Mouse (Mus musculus) lung, postnatal 0 days (tissue): ENCODE results near the gene Snx9. TPM values are rescaled to one million over a fixed set of nuclear protein-coding genes. Genes with fewer than 3 reads are reported as not detected.

Experiments
- ATAC-seq: fragments of 200-750 bp; cut with Nextera tagmentation; 2 replicates; pipeline ENCODE4 v1.8.0; 2017; ENCODE audit warnings: moderate library complexity
- DNase-seq: peaks from one replicate; pipeline ENCODE4 v3.0.0-alpha.2; 2016; ENCODE audit warnings: low spot score
- H3K27ac ChIP-seq: fragments of 300-500 bp; sonication (generic); 2 replicates; pipeline ENCODE4 v1.5.1; 2014; ENCODE audit warnings: antibody characterized with exemption, mild to moderate bottlenecking, low read length, mixed read lengths
- H3K27me3 ChIP-seq: fragments of 300-500 bp; sonication (generic); replicated peaks from 2 replicates; pipeline ENCODE4 v1.6.1; 2014; ENCODE audit warnings: low read length, mixed read lengths; ENCODE audit not compliant: insufficient read depth
- H3K36me3 ChIP-seq: fragments of 300-500 bp; sonication (generic); 2 replicates; pipeline ENCODE4 v1.6.1; 2014; ENCODE audit warnings: low read length, mixed read lengths; ENCODE audit not compliant: insufficient read depth
- H3K4me1 ChIP-seq: fragments of 300-500 bp; sonication (generic); 2 replicates; pipeline ENCODE4 v1.6.1; 2014; ENCODE audit warnings: antibody characterized with exemption, low read depth, low read length, mixed read lengths; ENCODE audit not compliant: insufficient read depth
- H3K4me2 ChIP-seq: fragments of 300-500 bp; sonication (generic); replicated peaks from 2 replicates; pipeline ENCODE4 v1.6.1; 2014; ENCODE audit warnings: low read depth, mild to moderate bottlenecking, low read length, moderate library complexity, mixed read lengths
- H3K4me3 ChIP-seq: fragments of 300-500 bp; sonication (generic); 2 replicates; pipeline ENCODE4 v1.5.1; 2014; ENCODE audit warnings: low read depth, low read length
- H3K9ac ChIP-seq: fragments of 300-500 bp; sonication (generic); replicated peaks from 2 replicates; pipeline ENCODE4 v1.6.1; 2014; ENCODE audit warnings: low read depth, mild to moderate bottlenecking
- H3K9me3 ChIP-seq: fragments of 300-500 bp; sonication (generic); 2 replicates; pipeline ENCODE4 v1.6.1; 2016; ENCODE audit warnings: low read length, mixed read lengths
- CTCF ChIP-seq: IDR thresholded peaks from 2 replicates; pipeline ENCODE4 v1.5.1; 2016; ENCODE audit warnings: antibody characterized with exemption, mild to moderate bottlenecking
- EP300 ChIP-seq: IDR thresholded peaks from 2 replicates; pipeline ENCODE4 v1.6.1; 2016; ENCODE audit warnings: antibody characterized with exemption, mild to moderate bottlenecking, control low read depth
- WGBS: fragments of 180-500 bp; shearing (Covaris S2); extraction: QIAGEN DNeasy Blood & Tissue Kit; methylation state at CpG from one replicate; pipeline ENCODE4 v1.1.7; 2014; 5-methylcytosine and 5-hydroxymethylcytosine counted together
- polyA plus RNA-seq: library from polyadenylated mRNA; unstranded; fragments of >200 nt; fragmentation: Nextera tagmentation; extraction: Ambion mirVana; gene quantifications from 2 replicates; pipeline ENCODE4 v1.2.1, GENCODE M21; 2015

The Snx9 gene
- polyA plus RNA-seq, 1 experiment from 2014 or later, result 26.3 TPM

DNA sequence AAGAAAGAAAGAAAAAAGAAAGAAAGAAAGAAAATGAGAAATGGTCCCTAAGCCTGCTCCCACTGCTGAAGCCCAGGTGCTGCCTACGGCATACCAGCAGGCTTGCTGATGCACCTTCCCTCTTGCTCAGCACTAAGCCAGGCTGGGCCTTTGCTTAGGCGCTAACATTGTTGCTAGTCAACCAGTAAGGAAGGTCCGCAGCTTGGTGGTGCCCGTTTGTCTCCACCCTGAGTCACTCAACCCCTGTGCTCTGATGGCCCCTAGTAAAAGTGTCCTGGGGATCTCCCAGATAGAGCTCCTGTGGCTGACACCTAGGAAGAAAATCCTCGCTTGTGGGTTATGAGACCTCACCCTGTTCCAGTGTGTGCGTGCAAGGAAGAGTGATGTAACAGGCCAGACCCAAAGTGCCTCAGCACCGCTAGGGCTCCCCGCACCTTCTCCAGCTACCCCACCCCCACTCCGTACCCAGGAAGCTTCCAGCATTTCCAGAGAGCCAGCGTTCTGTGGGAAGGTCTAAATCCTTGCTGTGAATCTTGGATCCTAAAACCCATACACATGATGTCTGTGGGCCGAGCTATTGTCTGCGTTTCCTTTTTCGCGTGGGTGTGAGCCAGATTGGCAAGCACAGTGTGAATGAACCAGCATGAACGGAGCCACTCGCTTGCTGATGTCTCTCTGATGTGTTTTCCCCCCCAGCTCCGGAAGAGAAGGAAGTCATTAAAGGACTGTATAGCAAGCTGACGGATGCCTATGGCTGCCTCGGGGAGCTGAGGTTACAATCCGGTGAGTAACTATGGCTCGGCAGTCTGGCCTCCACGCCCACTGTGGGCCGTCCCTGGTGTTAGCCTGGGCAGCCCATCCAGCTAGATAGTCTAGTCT is 134.2 kb downstream of the Snx9 start:
- peak overlapping the region; percentile 33 for H3K4me2 ChIP-seq
- TF ChIP-seq EP300 (peak; percentile 23), CTCF (no peak; the same call in 1 of the 2 replicates)
- peaks cover 17% of the 10 kb centered on the region; the same call in 1 of the 2 replicates for H3K4me1 ChIP-seq
- H3K9ac ChIP-seq, result no peak overlapping the region
- H3K27me3 ChIP-seq, result no peaks in the 10 kb centered on the region
- H3K36me3 ChIP-seq, result no peaks in the 10 kb centered on the region
- DNase-seq (peak; percentile 75), ATAC-seq (peak; percentile 73)
- WGBS, result 29% methylated on average over 23 of the region's 23 CpGs
- H3K4me3 ChIP-seq, result peak overlapping the region; percentile 6; the same call in 1 of the 2 replicates
- H3K27ac ChIP-seq, result peak overlapping the region; percentile 74; the same call in 1 of the 2 replicates
- no peaks in the 10 kb centered on the region for H3K9me3 ChIP-seq

DNA sequence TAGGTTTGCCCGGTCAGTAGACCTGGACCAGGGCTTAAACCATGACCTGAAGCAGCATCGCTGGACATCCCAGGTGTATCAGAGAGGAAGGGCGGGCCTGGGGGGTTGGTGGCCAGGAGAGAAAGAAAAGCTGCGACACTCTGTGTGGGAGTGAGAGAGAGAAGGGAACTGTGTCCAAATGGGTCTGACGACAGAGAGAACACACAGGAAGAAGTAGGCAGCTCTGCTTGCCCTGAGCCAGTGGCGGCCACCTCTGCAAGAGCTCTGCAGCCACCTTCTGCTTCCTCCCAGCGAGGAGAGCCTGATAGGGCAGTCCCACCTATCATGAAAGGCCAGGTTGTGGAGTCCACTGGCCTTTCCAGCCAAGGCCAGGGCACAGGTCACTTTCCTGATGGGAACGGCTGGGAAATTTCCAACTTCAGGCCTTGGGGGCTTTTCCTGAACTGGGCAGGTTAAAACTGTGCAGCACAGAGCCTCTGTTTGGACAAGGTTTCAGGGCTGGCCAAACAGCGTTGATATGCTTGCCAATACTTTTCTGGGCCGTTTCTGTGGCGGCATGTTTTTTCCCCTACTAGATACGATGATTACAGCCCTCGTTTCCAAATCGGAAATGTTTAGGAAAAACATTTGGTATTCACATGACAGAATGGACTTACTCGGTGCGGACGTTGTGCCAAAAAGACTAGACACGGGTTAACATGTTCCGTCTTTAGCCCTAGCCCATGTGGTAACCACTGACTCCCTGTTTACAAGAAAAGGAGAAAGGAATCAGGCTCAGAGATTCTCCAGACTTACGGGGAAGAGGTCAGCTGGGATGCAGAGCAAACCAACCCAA is 135.3 kb downstream of the Snx9 start:
- no peak overlapping the region; the same call in 1 of the 2 replicates for H3K9ac ChIP-seq

DNA sequence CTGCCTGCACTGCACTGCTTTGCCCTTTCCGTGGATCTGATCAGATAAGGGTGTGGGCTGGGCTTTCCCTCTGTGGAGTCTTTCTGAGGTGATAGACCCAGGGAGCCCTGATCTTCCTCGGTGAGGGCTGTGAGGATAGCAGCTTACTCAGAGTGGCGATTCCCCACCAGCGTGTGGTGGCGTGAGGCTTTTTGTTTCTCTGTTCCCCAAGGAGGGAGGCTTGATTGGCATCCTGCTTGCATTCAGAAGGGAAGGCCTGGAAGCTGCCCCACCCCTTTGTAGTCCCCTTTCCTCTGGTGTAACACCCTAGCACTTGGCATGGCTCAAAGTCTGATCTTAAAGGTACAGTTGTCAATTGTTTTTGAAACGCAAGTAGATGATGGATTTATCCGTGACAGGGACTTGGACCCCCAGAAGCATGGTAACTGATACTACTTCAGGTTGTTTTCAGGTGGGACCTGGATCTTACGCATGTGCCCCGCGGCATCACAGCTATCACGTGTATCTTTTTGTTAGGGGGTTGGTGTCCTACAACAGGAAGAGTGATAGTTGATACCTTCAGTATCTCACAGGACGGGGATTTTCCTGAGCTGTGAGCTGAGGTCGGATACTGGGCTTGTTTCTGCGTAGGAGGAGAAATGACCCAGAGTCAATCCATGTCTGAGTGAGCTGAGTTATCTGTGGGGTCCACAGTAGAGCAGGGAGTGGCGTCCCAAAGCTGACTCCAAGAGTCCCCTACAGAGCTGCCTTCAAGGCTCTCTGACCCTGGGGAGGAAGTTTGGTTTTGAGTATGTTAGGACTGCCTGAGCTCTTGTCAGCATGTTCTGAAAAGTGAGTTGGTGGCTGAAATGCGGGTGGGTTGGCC is 136.2 kb downstream of the Snx9 start:
- Histone ChIP-seq H3K9ac (no peak overlapping the region; the same call in 1 of the 2 replicates), H3K4me2 (peak overlapping the region; percentile 33), H3K27ac (peak overlapping the region; percentile 74), H3K9me3 (no peaks in the 10 kb centered on the region), H3K36me3 (no peaks in the 10 kb centered on the region), H3K4me3 (no peak overlapping the region), H3K27me3 (no peaks in the 10 kb centered on the region), H3K4me1 (peaks cover 17% of the 10 kb centered on the region; the same call in 1 of the 2 replicates)
- WGBS, result 44% methylated on average over 16 of the region's 16 CpGs
- ATAC-seq (peak; percentile 62), DNase-seq (peak; percentile 89)
- TF ChIP-seq EP300 (no peak), CTCF (no peak)

More for the DNA sequence above, 135.3 kb downstream of the Snx9 start:
- Histone ChIP-seq H3K4me3 (no peak overlapping the region), H3K27ac (peak overlapping the region; percentile 74), H3K36me3 (no peaks in the 10 kb centered on the region), H3K4me2 (peak overlapping the region; percentile 33), H3K9me3 (no peaks in the 10 kb centered on the region), H3K27me3 (no peaks in the 10 kb centered on the region), H3K4me1 (peaks cover 17% of the 10 kb centered on the region; the same call in 1 of the 2 replicates)
- DNase-seq (peak; percentile 68), ATAC-seq (peak; percentile 25)
- 42% methylated on average over 20 of the region's 20 CpGs for WGBS
- TF ChIP-seq EP300 (no peak), CTCF (no peak)

DNA sequence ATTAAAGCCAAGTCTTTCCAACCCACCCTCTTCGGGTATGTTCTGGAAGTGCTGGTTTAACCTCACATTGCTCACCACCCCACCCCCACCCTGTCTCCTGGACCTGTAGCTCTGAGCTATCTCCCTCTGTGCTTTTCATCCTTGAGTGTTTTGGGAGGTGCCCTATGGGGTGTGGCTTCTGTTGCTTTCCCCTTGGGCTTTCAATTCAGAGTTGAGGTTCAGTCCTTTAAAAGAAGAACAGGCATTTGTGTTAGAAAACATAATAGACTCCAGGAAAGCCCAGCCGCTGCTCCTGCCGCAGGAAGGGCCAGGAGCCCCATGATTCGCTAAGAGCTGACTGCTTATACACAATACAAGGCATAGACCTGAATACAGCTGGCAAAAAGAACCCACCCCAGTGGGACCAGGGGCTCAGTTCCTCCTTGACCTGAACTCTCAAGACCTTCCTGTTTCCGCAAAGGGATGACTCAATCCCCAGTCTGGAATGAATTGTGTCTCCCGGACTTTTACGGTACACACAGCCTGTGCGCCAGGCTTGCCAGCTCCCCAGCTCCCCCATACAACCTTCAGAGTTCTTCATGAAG is 136.9 kb downstream of the Snx9 start:
- Histone ChIP-seq H3K4me2 (0 out of 2 replicates have a peak overlapping the region, but pooled peaks have one; percentile 0), H3K4me1 (peaks cover 17% of the 10 kb centered on the region; the same call in 1 of the 2 replicates), H3K27me3 (no peaks in the 10 kb centered on the region), H3K9ac (no peak overlapping the region), H3K4me3 (no peak overlapping the region), H3K9me3 (no peaks in the 10 kb centered on the region), H3K27ac (peak overlapping the region; percentile 20), H3K36me3 (no peaks in the 10 kb centered on the region)
- TF ChIP-seq EP300, result no peak
- TF ChIP-seq CTCF, result no peak
- peak; percentile 58 for DNase-seq
- 0 out of 2 replicates have a peak, but pooled peaks have one; percentile 5 for ATAC-seq
- WGBS, result 49% methylated on average over 8 of the region's 8 CpGs

DNA sequence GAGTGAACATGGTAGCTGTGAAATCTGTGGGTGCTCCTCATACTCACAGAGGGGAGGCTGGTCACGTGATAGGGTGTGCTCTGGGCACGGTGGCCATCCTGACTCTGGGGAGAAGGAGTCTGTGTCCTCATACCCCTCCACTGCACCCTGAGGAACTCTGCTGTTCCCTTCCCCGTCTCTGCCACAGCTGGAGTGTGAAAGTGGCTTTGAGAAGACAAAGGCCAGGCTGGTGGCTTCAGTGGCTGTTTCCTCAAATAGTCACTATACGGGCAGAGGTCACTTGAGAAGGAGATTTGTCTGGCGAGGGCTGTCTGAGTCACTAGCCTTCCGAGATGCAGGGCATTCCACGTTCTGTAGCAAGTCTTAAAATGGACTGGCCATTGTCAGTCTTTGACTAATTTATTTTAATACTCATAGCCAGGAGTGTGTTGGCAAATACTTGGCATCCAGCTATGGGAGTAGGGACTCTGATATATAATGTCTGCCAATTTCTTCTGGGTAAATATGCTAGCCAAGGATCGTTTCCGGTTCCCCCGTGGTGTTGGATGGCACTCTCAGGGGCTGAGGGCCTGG is 137.5 kb downstream of the Snx9 start:
- TF ChIP-seq CTCF (no peak), EP300 (no peak)
- Histone ChIP-seq H3K9ac (no peak overlapping the region), H3K4me3 (no peak overlapping the region), H3K4me1 (peaks cover 17% of the 10 kb centered on the region; the same call in 1 of the 2 replicates), H3K36me3 (no peaks in the 10 kb centered on the region), H3K9me3 (no peaks in the 10 kb centered on the region), H3K4me2 (0 out of 2 replicates have a peak overlapping the region, but pooled peaks have one; percentile 0), H3K27ac (peak overlapping the region; percentile 20; the same call in 1 of the 2 replicates), H3K27me3 (no peaks in the 10 kb centered on the region)
- DNase-seq (peak; percentile 40), ATAC-seq (peak; percentile 6; the same call in 1 of the 2 replicates)
- WGBS, result 34% methylated on average over 10 of the region's 10 CpGs
